Mouse (Mus musculus) bone marrow macrophage, adult 2 months (primary cell): ENCODE data around the gene Vill.

Experiments
- CTCF ChIP-seq: IDR thresholded peaks from 2 replicates; pipeline ENCODE4 v1.5.1; 2012; ENCODE audit warnings: low read depth, mild to moderate bottlenecking, low read length, moderate library complexity
- POLR2A ChIP-seq: IDR thresholded peaks from 2 replicates; pipeline ENCODE4 v1.6.1; 2012; ENCODE audit warnings: mild to moderate bottlenecking, low read depth, low read length, borderline replicate concordance

GRCm38 (mm10) chr9:119055336-119055735, 2.8 kb downstream of the Vill start:
- no peak for TF ChIP-seq POLR2A
- no peak for TF ChIP-seq CTCF
